Mouse (Mus musculus) frontal cortex, postnatal 36 days (tissue): ENCODE results near the gene C1galt1.

Experiments
- DNase-seq, 2 experiments: peaks; one replicate each; pipeline ENCODE4 v3.0.0; 2022; ENCODE audit warnings: low spot score in 2 of 2

The C1galt1 gene

GRCm38 (mm10) chr6:7859161-7859560 is 14.5 kb downstream of the C1galt1 start:
- DNase-seq, result no peak

- DNase-seq, result no peak
Measured at GRCm38 (mm10) chr6:7861033-7861432, 16.4 kb downstream of the C1galt1 start.

GRCm38 (mm10) chr6:7863354-7863753 is 18.7 kb downstream of the C1galt1 start:
- DNase-seq, result no peak

- no peak for DNase-seq
Measured at GRCm38 (mm10) chr6:7876836-7877235, 32.2 kb downstream of the C1galt1 start.

- DNase-seq, result no peak
Measured at GRCm38 (mm10) chr6:7881595-7882128, 37.0 kb downstream of the C1galt1 start.

GRCm38 (mm10) chr6:7882520-7882919 is 37.9 kb downstream of the C1galt1 start:
- no peak for DNase-seq

- no peak for DNase-seq
Measured at GRCm38 (mm10) chr6:7885994-7886684, 41.5 kb downstream of the C1galt1 start.

GRCm38 (mm10) chr6:7886685-7887004 is 42.0 kb downstream of the C1galt1 start:
- DNase-seq, result no peak

GRCm38 (mm10) chr6:7896339-7896738 is 51.7 kb downstream of the C1galt1 start:
- DNase-seq, result no peak

GRCm38 (mm10) chr6:7912015-7912414 is 67.4 kb downstream of the C1galt1 start:
- peak in 1 of 2 experiments; percentile 3 for DNase-seq
